Mouse (Mus musculus): ENCODE measurements around the gene Scgb3a1.

The Scgb3a1 gene

GRCm38 (mm10) chr11:49658791-49659469 lies 4.5 kb upstream of the Scgb3a1 start:
- DNase-seq (ENCODE audit: low spot score), result no peak

GRCm38 (mm10) chr11:49659470-49659799 lies 4.0 kb upstream of the Scgb3a1 start:
- DNase-seq (ENCODE audit: low spot score), result no peak

DNA sequence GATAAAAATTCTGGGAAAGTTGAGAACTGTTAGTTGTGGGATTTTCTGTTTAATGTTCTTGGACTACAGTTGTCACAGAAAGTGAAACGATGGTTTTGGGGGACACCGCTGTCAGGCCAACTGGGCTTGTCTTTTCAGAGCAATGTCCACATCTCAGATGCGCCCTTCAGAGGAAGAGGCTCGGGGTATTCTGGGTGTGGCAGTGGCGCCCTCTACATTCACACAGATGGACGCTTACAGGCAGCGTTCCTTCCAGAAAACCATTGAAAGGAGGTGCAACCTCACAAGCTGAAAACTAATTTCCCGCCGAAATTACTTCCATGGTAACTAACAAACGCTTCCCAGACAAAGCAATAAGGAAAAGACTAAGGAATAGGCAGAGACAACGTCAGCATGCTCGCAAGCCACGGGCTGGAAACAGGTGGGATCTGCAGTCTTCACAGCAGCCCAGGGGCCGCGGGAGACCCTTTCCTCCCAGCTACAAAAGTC lies 1.1 kb upstream of the Scgb3a1 start:
- no peak for DNase-seq (ENCODE audit: low spot score)

DNA sequence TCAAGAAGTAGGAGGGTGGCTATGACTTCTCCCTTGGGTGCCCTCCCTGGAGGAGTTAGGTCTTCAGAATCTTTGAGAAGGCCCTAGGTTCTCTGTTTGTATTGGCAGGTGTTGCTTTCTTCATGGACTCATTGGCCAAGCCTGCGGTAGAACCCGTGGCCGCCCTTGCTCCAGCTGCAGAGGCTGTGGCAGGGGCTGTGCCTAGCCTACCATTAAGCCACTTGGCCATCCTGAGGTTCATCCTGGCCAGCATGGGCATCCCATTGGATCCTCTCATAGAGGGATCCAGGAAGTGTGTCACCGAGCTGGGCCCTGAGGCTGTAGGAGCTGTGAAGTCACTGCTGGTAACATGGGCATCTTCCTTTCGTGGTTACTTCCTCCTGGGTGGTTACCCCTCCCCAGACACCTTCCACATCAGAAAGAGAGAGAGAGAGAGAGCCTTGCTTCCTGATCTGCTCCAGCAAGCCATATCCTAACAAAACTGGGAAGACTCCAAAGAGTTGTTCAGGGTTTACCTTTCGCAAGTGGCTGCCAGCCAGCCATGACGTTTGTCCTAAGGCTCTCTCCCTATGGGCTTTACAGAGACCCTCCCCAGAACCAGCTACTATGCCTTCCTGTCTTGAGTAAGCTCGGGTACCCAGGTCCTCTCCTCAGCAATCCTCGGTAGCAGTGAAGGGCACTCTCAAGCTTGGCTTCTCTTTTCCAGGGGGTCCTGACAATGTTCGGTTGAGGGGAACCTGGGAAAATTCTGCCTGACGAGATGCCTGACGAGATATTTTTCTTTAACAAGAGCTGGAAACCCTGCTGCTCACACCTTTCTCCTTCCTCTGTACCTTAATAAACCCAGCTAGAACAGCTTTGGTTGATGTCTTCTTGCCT lies 1.1 kb downstream of the Scgb3a1 start:
- no peak for DNase-seq (ENCODE audit: low spot score)

GRCm38 (mm10) chr11:49665462-49665861 lies 2.1 kb downstream of the Scgb3a1 start:
- no peak for DNase-seq (ENCODE audit: low spot score)

GRCm38 (mm10) chr11:49673433-49673832 lies 10.0 kb downstream of the Scgb3a1 start:
- no peak for DNase-seq (ENCODE audit: low spot score)

DNA sequence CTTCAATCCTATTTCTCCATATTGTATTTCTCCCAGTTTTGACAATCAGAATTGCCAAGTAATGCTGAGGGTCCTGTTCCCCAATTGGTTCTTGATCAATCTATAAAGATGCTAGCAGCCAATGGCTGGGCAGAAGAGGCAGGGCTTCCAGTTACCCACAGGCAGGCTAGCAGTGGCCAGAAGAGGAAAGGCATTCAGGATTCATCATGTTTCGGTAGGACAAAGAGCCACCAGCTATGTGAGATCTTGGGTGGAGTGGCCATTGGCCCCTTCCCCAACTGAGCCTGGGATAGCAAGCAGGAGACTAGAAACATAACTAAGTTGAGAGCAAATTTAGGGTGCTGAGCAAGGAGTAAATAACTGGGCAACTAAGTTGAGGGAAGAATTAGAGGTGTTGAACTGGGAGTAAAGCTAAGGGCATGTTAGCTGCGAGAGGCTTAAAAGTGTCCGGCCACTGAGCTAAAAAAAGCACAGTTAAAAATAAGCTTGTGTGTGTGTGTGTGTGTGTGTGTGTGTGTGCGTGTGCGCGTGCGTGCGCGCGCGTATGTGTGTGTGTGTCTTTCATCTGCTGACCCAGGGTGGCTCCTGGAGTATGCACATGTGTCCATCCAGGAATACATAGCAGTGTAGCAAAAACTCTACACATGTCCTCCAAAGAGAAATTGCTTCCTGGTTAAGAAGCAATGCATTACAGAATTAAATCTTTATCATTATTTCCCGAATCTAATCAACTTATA lies 21.0 kb downstream of the Scgb3a1 start:
- DNase-seq (ENCODE audit: low spot score), result no peak

- no peak for DNase-seq (ENCODE audit: low spot score)
Observed at GRCm38 (mm10) chr11:49695013-49695412, 31.6 kb downstream of the Scgb3a1 start.

DNA sequence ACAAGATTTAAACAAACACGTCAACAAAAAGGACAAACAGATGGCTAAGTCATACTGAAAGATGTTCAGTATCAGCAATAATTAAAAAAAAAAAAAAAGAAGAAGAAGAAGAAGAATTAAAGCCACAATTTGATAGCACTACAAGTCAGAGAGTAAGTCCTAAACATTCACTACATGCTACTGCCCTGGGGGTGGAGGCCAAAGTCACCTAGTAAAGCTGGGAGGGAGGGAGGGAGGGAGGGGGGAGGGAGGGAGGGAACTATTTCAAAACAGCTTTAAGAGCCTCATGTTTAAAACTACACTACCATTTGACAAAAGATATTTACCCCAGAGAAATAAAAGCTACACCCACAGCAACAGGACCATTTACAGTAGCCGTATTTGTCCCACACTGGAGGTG lies 32.3 kb downstream of the Scgb3a1 start:
- DNase-seq (ENCODE audit: low spot score), result no peak

GRCm38 (mm10) chr11:49696472-49696871 lies 33.1 kb downstream of the Scgb3a1 start:
- DNase-seq (ENCODE audit: low spot score), result no peak

GRCm38 (mm10) chr11:49697779-49698178 lies 34.4 kb downstream of the Scgb3a1 start:
- DNase-seq (ENCODE audit: low spot score), result no peak

DNA sequence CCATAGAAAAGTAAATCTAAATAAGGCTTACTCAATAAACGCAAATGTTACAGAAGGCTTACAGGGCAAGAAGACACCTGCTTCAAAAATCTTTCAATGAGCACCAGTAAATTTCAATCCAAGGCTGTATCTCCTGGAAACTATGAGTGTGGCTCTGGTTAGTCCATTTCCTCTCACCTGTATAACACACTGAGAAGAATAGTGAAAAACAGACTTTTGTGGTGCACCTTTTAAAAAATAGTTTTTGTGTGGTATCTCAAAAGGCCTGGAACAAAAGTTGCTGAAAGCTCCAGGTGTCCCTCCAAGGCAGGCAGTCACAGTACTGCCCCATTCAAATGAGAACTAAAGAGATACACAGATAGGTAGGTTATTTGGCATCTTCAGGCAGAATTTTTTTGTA lies 35.7 kb downstream of the Scgb3a1 start:
- no peak for DNase-seq (ENCODE audit: low spot score)

DNA sequence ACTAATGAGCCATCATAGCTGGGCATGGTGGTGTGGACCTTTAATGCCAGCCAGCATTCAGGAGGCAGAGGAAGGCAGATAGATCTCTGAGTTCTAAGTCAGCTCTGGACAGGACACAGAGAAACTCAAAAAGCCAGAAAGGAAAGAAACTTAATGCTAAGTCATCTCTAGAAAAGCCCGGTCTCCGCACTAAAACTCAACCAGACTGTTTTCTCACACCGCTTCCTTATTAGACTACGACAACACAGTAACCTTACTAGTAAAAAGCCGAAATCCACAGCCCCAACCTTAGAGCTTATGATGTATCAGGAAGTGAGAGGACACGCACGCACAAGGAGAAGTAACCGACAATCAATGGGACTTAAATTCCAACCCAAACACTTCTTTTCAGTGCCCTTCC lies 38.6 kb downstream of the Scgb3a1 start:
- DNase-seq (ENCODE audit: low spot score), result no peak

GRCm38 (mm10) chr11:49704804-49705203 lies 41.4 kb downstream of the Scgb3a1 start:
- no peak for DNase-seq (ENCODE audit: low spot score)

GRCm38 (mm10) chr11:49707834-49708233 lies 44.4 kb downstream of the Scgb3a1 start:
- DNase-seq (ENCODE audit: low spot score), result no peak

GRCm38 (mm10) chr11:49710664-49711063 lies 47.3 kb downstream of the Scgb3a1 start:
- no peak for DNase-seq (ENCODE audit: low spot score)

- DNase-seq (ENCODE audit: low spot score), result peak; percentile 72
Observed at GRCm38 (mm10) chr11:49711981-49712554, 48.7 kb downstream of the Scgb3a1 start.

- DNase-seq (ENCODE audit: low spot score), result peak; percentile 98
Observed at GRCm38 (mm10) chr11:49712555-49713335, 49.3 kb downstream of the Scgb3a1 start, which contains the start of gene Cnot6. Gene Cnot6, minus strand, starts transcription at chr11:49712723.

- peak; percentile 35 for DNase-seq (ENCODE audit: low spot score)
Observed at GRCm38 (mm10) chr11:49713336-49714334, 50.2 kb downstream of the Scgb3a1 start.

Measured in testis, postnatal 14 days (tissue).